Mouse (Mus musculus): ENCODE results near the gene Pcyt2. TPM values are rescaled to one million over a fixed set of nuclear protein-coding genes. Genes with fewer than 3 reads are reported as not detected.

The Pcyt2 gene
- polyA plus RNA-seq, 1 experiment from 2014 or later, result 80.3 TPM

DNA sequence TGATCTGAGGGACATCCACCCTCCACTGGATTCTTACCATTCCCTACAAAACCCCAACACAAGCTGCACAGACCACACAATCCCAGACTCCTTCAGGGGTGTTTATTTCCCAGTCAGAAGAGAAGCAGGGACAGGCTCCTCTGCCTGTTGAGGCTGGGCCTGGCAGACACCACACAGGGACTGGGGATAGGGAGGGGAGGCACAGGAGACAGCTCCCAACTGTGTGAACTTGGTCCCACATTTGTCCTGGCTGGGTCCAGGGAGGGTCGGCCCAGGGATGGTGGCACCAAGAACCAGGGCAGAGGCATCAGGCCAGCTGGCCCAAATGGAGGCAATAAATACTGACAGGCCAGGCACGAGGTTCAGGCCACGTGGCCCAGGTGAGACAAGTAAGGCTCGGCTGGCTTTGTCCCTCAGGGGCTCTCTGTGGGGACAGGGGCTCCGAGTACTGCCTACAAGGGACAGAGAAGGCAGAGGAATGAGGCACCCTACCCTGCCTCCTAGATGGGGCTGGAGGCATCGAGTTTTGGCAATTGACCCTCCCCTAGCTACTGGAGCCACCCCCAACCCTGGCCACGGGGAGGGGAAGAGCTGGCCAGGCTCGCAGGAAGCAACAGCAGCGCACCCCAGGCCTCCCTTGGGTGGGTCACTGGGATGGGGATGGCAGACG lies 39.6 kb downstream of the Pcyt2 start:
- Histone ChIP-seq H3K9ac (no peak overlapping the region), H3K27me3 (no peaks in the 10 kb centered on the region), H3K4me2 (no peak overlapping the region), H3K27ac (no peak overlapping the region), H3K36me3 (peaks cover 26% of the 10 kb centered on the region), H3K9me3 (replicated peaks) (no peaks in the 10 kb centered on the region), H3K4me1 (replicated peaks) (peaks cover 34% of the 10 kb centered on the region), H3K4me3 (no peak overlapping the region)
- no peak for ATAC-seq (replicated peaks; ENCODE audit: insufficient number of reproducible peaks, insufficient read depth, low FRiP score, low read depth)
- WGBS, result 82% methylated on average over 10 of the region's 10 CpGs

DNA sequence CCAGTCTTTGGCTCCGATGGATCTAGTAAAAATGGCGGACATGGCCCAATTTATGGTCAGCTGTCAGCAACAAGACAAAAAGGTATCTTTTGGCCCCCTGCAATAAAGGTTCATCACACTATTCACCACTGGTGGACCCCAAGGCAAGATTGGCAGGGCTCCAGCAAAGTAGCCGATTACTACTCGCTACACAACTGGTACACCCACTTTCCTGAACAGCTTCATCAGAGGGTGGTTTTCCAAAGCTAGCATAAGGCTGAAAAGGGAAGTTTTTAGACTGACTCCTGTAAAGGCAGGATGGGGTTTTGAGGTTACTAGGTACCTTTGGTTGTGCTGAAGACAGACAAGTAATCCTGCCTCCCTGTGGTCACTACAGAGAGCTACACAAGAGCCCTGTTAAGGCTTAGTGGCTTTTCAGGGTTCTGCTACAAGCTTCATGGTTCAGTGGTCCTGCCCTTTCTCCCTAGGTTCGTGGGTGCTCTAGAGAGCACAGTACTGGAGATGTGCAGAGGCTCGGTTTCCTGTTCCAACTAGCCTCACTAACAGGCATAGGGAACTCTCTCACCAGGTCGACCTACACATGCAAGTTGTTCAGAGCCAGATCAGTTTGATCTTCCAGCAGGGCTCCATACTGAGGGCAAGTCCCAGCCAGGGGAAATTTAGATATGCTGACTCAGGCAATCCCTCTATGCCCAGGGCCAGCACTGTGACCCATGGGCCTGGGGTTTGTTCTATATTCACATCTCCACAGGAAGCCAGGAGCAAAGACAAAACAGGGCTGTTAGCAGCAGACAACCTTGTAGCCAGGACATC lies 40.3 kb downstream of the Pcyt2 start:
- Histone ChIP-seq H3K4me2 (no peak overlapping the region), H3K9me3 (replicated peaks) (no peaks in the 10 kb centered on the region), H3K27me3 (no peaks in the 10 kb centered on the region), H3K4me3 (no peak overlapping the region), H3K36me3 (peaks cover 26% of the 10 kb centered on the region), H3K9ac (no peak overlapping the region), H3K27ac (no peak overlapping the region), H3K4me1 (replicated peaks) (peaks cover 34% of the 10 kb centered on the region)
- no peak for ATAC-seq (replicated peaks; ENCODE audit: insufficient number of reproducible peaks, insufficient read depth, low FRiP score, low read depth)
- 81% methylated on average over 7 of the region's 7 CpGs for WGBS

DNA sequence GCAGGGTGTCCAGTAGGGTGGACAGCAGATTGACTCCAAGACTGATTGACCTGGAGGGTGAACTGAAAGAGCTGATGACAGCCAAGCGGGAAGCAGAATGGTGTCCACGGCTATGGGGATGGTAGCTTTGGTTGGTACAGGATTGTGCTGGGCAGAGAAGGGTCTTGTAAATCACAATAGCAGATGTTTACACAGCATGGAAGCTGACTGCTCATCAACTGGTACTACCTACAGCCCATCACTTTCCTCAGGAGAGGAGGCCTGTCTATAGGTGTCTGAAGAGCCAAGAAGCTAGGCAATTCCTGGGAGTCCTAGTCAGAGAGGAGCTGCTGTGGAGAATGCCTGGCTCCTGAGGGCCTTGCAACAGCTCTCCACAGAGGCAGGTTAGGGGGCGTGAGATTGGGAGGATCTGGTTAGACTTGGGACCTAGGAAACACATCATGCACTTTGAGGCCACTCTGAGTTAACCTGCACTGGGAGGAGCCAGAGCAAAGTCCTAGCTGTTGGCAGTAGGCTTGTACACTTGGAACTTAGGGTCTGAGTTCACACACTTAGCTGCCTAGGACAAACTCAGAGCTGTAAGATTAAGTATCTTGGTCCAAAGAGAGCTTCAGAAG lies 41.3 kb downstream of the Pcyt2 start:
- ATAC-seq (replicated peaks; ENCODE audit: insufficient number of reproducible peaks, insufficient read depth, low FRiP score, low read depth), result no peak
- Histone ChIP-seq H3K4me3 (no peak overlapping the region), H3K27me3 (no peaks in the 10 kb centered on the region), H3K9ac (no peak overlapping the region), H3K4me2 (no peak overlapping the region), H3K9me3 (replicated peaks) (no peaks in the 10 kb centered on the region), H3K27ac (no peak overlapping the region), H3K4me1 (replicated peaks) (peaks cover 31% of the 10 kb centered on the region), H3K36me3 (peaks cover 26% of the 10 kb centered on the region)
- WGBS, result 68% methylated on average over 3 of the region's 3 CpGs

DNA sequence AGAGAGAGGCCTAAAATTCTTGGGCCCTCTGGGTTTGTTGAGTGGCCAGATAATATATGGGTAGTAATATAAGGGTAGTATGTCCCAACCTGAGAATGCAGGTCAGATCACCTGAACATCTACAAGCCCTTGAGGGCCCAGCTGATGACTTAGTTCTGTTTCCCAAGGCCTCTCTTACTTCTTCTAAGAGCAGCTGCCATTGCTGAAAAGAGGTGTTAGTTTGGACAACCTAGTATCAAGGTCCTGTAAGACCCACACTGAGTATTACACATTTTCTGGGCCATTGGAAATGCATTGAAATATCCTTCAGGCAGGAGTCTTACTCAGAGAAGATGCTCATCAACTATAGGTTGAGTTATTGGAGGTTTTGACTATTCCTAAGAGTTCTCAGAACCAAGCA lies 41.8 kb downstream of the Pcyt2 start:
- H3K9ac ChIP-seq, result no peak overlapping the region
- no peak overlapping the region for H3K27ac ChIP-seq
- no peaks in the 10 kb centered on the region for H3K27me3 ChIP-seq
- ATAC-seq (replicated peaks; ENCODE audit: insufficient number of reproducible peaks, insufficient read depth, low FRiP score, low read depth), result no peak
- peaks cover 36% of the 10 kb centered on the region for H3K4me1 ChIP-seq (replicated peaks)
- peaks cover 31% of the 10 kb centered on the region for H3K36me3 ChIP-seq
- no peak overlapping the region for H3K4me2 ChIP-seq
- no peaks in the 10 kb centered on the region for H3K9me3 ChIP-seq (replicated peaks)
- no peak overlapping the region for H3K4me3 ChIP-seq

DNA sequence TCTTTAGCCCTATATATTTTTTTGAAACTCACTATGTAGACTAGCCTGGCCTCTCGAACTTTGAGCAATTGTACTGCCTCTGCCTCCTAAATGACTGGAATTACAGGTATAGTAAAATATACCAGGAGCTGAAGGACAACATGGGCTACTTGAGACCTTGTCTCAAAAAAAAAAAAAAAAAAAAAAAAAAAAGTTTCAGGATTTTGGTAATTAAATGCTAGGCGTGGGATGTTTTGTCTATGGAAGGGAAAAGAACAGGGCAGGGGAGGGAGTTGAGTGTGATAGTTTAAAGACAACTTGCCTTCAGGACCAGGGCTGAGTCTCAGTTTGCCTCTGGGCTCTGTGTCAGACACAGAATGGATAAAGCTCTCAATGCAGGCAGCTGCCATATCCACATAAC lies 42.7 kb downstream of the Pcyt2 start:
- Histone ChIP-seq H3K4me1 (replicated peaks) (peaks cover 35% of the 10 kb centered on the region), H3K27me3 (no peaks in the 10 kb centered on the region), H3K9me3 (replicated peaks) (no peaks in the 10 kb centered on the region), H3K27ac (peak overlapping the region; percentile 96; the same call in 1 of the 2 replicates), H3K4me2 (no peak overlapping the region), H3K9ac (0 out of 2 replicates have a peak overlapping the region, but pooled peaks have one; percentile 79), H3K36me3 (peaks cover 39% of the 10 kb centered on the region), H3K4me3 (no peak overlapping the region)
- WGBS, result 78% methylated on average over 2 of the region's 2 CpGs
- no peak for ATAC-seq (replicated peaks; ENCODE audit: insufficient number of reproducible peaks, insufficient read depth, low FRiP score, low read depth)

DNA sequence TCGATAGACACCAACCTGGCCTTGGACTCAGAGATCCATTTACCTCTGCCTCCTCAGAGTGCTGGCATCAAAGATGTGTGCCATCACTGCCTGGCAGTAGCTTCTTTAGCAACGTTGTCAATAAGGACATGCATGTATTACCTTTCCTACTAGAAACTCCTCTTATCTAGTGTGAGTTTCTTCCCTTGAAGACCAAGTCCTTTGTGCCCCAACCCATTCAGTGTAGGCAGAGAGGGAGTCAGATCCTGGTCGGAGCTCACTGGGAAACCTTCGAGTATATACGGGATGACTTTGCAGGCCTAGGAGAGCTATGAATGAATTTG lies 43.5 kb downstream of the Pcyt2 start:
- H3K4me3 ChIP-seq, result peak overlapping the region; percentile 93
- ATAC-seq (replicated peaks; ENCODE audit: insufficient number of reproducible peaks, insufficient read depth, low FRiP score, low read depth), result no peak
- H3K27me3 ChIP-seq, result no peaks in the 10 kb centered on the region
- no peaks in the 10 kb centered on the region for H3K9me3 ChIP-seq (replicated peaks)
- peak overlapping the region; percentile 96 for H3K27ac ChIP-seq
- H3K9ac ChIP-seq, result peak overlapping the region; percentile 79; the same call in 1 of the 2 replicates
- peaks cover 42% of the 10 kb centered on the region for H3K36me3 ChIP-seq
- WGBS, result 20% methylated on average over 5 of the region's 5 CpGs
- peaks cover 27% of the 10 kb centered on the region for H3K4me1 ChIP-seq (replicated peaks)
- peak overlapping the region; percentile 83 for H3K4me2 ChIP-seq

DNA sequence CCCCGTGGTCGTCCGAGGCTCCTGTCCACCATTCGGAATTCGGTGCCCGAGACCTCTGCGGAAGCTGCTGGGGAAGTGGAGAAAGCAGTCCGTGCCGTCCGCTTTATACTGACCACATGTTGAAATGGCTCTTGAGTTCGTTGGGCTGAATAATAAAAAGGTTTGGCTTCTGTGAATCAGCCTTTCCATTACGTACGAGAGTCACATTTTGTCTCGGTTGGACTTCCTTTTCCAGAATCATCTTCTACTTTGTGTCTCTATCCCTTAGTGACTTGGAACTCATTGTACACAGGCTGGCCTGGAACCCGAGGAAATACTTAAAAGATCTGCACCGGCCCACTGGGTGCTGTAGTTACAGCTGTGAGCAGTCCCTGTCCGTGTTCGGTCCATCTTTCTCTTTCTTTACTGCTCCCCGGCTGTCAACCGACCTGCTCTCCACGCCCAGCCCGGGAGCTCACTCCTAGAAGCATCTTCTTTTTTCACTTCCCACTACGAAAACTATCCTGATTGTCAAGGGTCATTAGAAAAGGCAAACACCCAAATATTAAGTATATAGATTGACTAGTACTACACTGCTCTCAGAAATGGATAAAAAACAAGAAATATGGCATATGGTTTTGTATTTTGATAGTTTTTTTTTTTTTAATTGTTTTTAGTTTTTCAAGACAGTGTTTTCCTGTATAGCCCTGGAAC lies 44.0 kb downstream of the Pcyt2 start:
- ATAC-seq (replicated peaks; ENCODE audit: insufficient number of reproducible peaks, insufficient read depth, low FRiP score, low read depth), result no peak; the same call in 1 of the 2 replicates
- WGBS, result 0% methylated on average over 23 of the region's 23 CpGs
- H3K36me3 ChIP-seq, result peaks cover 39% of the 10 kb centered on the region

DNA sequence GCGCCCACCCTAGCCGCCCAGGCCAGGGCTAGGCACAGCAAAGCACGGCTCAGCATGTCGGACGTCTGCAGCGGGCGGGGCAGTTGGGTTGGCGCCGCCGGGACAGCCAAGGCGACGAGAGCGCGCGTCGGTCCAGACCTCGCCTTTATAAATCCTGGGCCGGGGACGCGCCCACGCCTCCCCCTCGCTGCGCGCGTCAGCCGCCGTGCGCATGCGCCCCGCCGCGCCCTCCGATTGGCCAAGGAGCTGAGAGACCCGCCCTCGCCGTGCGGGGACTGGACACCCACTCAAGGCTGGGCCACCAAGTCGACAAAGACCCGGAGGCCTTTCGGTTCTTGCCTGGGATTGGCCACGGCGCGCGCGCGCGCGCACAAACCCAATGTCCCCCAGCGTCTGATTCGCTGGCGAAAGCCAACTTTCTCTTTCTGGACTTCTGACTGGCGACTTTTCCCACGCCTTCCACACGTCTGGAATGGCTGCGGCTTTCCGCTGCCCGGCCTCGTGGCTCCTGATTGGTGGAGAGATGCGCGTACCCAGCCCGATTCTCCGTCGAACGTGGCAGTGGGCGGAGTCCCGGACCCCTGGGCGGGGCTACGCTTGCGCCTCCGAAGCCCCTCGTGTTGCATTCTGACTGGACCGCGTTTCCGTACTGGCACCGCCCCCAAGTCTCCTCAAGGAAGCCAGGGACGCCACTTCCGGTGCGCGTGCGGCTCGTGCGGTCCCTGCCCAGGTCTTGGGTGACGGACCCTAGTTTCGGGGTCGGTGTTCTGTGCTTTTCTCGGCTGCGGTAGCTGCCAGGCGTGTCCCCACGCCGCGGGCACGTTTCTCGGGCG lies 44.8 kb downstream of the Pcyt2 start, which contains the start of gene P4hb:
P4hb (minus strand) TSS at position 502 of the 833 bp plus-strand sequence.
- no peaks in the 10 kb centered on the region for H3K27me3 ChIP-seq
- WGBS, result under 1% methylated on average over 87 of the region's 94 CpGs

More for the DNA sequence above, 44.0 kb downstream of the Pcyt2 start:
- peaks cover 22% of the 10 kb centered on the region for H3K4me1 ChIP-seq (replicated peaks)
- H3K4me2 ChIP-seq, result peak overlapping the region; percentile 83
- no peaks in the 10 kb centered on the region for H3K27me3 ChIP-seq
- no peaks in the 10 kb centered on the region for H3K9me3 ChIP-seq (replicated peaks)
- H3K9ac ChIP-seq, result peak overlapping the region; percentile 79
- peak overlapping the region; percentile 93 for H3K4me3 ChIP-seq
- H3K27ac ChIP-seq, result peak overlapping the region; percentile 96

DNA sequence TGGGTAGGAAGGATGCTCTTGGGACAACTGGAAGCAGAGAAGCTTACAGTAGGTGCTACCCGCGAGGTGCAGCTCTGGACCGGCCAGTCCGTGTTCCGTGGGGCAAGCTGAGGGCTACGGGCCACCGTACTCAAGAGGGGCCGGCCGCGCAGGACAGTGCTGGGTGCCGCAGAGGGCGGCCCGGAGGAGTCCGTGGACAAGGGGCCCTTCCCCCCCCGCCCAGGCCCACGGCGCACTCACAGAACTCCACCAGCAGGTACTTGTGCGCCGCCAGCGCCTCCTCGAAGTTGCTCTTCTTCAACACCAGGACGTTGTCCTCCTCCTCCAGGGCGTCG lies 45.4 kb downstream of the Pcyt2 start:
- peak overlapping the region; percentile 89 for H3K27ac ChIP-seq
- under 1% methylated on average over 24 of the region's 24 CpGs for WGBS
- H3K27me3 ChIP-seq, result no peaks in the 10 kb centered on the region
- peak overlapping the region; percentile 93 for H3K9ac ChIP-seq
- ATAC-seq (replicated peaks; ENCODE audit: insufficient number of reproducible peaks, insufficient read depth, low FRiP score, low read depth), result peak; percentile 16
- H3K4me3 ChIP-seq, result peak overlapping the region; percentile 93
- peaks cover 22% of the 10 kb centered on the region for H3K4me1 ChIP-seq (replicated peaks)
- H3K36me3 ChIP-seq, result peaks cover 39% of the 10 kb centered on the region
- H3K4me2 ChIP-seq, result peak overlapping the region; percentile 70
- H3K9me3 ChIP-seq (replicated peaks), result no peaks in the 10 kb centered on the region

More for the DNA sequence above, 44.8 kb downstream of the Pcyt2 start, which contains the start of gene P4hb:
- Histone ChIP-seq H3K4me1 (replicated peaks) (peaks cover 22% of the 10 kb centered on the region), H3K9me3 (replicated peaks) (no peaks in the 10 kb centered on the region), H3K9ac (peak within 1 kb of the TSS; percentile 93), H3K4me3 (peak within 1 kb of the TSS; percentile 93), H3K27ac (peak within 1 kb of the TSS; percentile 96), H3K4me2 (peak within 1 kb of the TSS; percentile 83), H3K36me3 (peaks cover 39% of the 10 kb centered on the region)
- ATAC-seq (replicated peaks; ENCODE audit: insufficient number of reproducible peaks, insufficient read depth, low FRiP score, low read depth), result peak; percentile 97

DNA sequence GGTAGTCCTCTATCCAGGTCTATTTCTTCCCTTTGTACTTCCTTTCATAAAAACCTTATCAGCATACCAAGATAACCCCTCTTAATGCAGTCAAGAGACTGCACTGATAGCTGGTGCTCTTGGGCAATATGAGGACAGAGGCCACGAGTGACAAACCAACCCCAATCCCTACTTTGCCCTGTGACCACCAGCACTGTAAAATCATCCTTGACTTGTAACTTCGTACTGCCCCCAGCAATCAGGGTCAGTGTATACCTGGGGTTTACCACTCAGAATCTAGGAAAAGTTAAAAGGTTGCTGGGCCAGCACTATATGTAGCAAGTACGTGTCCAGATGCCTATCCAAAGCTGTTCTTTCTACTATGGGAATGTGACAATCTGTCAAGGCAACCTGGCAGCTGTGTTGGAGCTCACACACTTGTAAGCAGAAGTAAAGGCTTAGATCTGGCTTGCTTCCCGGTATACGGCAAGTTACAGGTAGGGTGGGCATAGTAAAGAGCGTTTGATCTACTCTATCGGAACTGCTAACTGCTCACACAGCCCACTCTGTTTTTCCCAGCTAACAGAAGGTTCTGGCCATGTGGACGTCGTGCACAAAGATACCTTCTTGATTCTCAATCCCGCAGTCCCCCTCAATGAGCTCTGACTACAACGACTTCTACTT lies 45.9 kb downstream of the Pcyt2 start:
- Histone ChIP-seq H3K9ac (peak overlapping the region; percentile 93), H3K36me3 (peaks cover 40% of the 10 kb centered on the region)

More for the DNA sequence above, 45.9 kb downstream of the Pcyt2 start:
- peak overlapping the region; percentile 93 for H3K4me3 ChIP-seq
- H3K4me2 ChIP-seq, result peak overlapping the region; percentile 70
- WGBS, result 4% methylated on average over 11 of the region's 11 CpGs
- H3K27me3 ChIP-seq, result no peaks in the 10 kb centered on the region
- no peaks in the 10 kb centered on the region for H3K9me3 ChIP-seq (replicated peaks)
- peaks cover 22% of the 10 kb centered on the region for H3K4me1 ChIP-seq (replicated peaks)
- H3K27ac ChIP-seq, result peak overlapping the region; percentile 89
- no peak for ATAC-seq (replicated peaks; ENCODE audit: insufficient number of reproducible peaks, insufficient read depth, low FRiP score, low read depth)
